Mouse (Mus musculus) cerebellum, postnatal 14 days (tissue): ENCODE measurements around the gene Natd1.
A peak's percentile ranks its signal among the peaks of the same experiment; 100 is the strongest.
"Not testable (repeated sequence)": the region's sequence is repeated elsewhere in the genome, so short reads cannot be mapped to it uniquely, and the experiment has no call there.

Experiments
- DNase-seq, 2 experiments: peaks; one replicate each; pipeline ENCODE4 v3.0.0; 2021; ENCODE audit warnings: mixed read lengths in 2 of 2

The Natd1 gene

DNA sequence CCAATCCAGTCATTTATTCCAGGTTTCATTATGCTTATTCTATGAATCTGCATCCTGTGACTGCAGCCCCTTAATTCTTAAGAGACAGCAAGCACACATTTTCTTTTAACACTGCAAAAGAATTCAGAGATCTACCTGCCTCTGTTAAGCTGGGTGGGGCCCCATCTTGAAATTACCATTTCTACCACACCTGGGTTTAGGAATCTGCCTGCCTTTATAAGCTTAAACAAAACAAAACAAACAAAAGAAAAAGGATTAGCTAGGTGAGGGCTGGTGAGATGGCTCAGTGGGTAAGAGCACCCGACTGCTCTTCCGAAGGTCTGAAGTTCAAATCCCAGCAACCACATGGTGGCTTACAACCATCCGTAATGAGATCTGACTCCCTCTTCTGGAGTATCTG is 27.6 kb downstream of the Natd1 start:
- DNase-seq: not testable (repeated sequence)

DNA sequence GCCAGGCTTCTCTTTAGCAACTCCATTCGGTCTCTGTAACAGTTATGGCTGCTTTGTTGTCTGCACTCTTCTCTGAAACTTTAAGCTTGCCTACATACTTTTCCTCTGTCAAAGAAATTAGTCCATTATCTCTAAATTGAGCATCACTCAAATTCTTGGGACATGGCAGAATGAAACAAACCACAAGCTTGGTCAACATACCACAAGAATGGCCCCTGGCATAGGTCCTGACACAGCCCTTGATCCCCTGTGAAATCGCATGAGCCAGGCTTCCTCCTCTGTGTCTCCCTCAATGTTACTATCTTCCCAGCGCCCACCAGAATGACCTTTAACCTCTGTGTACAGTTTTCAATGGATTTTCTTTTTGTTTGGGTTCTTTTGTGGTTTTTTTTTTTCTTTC is 32.2 kb downstream of the Natd1 start:
- DNase-seq: no peak

DNA sequence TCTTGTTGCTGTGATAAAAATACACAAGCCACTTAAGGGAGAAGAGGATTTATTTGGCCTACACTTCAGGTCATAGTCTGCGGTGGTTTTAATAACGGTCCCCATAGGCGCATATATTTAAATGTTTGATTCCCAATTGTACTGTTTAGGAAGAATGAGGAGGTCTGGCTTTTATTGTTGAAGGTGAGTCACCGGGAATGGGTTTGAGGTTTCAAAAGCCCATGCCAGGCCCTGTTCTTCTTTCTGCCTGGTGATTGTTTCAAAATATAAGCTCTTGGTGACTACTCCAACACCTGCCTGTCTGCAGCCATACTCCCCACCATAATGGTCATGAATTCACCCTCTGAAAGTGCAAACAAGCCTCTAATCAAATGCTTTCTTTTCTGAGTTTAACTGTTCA is 34.0 kb downstream of the Natd1 start:
- no peak for DNase-seq

DNA sequence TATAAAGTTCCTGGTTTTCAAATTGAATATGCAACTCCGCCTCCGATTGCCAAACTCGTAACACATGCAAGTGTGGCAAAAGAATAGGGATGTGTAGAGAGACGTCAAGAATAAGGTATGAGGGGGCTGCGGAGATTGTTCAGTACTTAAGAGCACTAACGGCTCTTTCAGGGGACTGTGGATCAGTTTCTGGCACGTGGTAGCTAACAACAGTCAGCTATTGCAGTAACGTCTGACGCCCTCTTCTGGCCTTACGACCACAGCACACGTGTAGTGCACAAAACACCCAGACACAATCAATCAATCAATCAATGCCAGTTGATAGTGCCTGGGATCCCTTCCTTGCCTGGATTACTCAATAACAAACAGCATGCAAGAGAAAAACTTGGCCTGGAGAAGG is 35.1 kb downstream of the Natd1 start:
- DNase-seq: peak; percentile 61 to 74

DNA sequence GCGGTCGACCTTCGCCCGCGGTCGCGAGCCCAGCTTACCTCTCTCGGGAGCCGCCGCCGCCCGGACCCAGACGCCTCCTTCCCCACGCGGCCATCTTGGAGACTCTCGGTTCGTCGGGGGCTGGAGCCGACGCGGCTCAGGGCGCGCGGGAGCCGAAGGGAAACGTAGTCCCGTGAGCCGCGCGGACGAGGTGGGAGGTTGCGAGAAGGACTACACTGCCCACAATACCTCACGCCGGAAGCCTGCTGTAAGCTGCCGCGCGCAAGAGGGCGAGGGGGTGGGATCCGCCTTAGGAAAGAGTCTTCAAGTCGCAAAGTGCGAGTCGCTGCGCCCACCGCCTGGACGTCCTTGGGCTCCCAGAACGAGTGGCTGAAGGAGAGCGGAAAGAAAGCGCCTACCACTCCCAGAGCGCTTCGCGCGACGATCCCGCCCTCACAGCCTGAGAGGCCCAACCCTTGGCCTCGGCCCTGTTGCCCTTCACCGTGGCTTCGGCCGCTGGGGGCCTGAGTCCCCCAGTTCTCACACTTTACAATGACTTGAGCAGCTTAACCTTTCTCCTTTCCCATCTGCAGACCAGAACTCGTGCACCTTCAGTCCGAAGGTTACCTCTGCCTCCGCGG is 35.8 kb downstream of the Natd1 start, which contains the start of gene Tmem11:
Tmem11 (minus strand) TSS at position 598 of the 620 bp plus-strand sequence.
- DNase-seq: peak; percentile 94 to 95

DNA sequence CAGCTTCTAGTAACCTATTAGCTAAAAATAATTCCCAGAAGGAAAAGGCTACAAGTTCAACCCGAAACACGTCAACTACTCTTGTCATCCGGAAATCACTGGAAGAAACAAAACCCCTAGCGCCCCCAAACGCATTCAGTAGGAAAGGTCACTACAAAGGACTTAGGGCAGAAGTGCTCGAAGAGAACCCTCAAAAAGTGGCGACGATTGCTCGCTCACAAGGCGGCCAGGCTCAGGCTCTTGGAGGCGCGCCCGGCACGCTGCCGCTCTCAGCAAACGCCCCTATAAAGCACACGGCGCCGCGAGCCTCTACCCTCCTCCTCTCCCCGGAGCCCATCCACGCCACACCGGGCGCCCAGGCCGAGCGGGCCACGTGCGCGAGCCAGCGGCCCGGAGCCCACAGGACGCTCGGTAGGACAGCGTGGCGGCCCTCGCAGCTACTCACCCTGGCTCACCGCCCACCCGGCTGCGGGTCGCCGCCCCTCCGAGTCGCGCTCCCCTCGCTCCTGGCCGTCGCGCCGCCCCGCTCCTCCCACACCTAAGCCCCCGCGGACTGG is 36.4 kb downstream of the Natd1 start:
- peak in 1 of 2 experiments; percentile 72 for DNase-seq

DNA sequence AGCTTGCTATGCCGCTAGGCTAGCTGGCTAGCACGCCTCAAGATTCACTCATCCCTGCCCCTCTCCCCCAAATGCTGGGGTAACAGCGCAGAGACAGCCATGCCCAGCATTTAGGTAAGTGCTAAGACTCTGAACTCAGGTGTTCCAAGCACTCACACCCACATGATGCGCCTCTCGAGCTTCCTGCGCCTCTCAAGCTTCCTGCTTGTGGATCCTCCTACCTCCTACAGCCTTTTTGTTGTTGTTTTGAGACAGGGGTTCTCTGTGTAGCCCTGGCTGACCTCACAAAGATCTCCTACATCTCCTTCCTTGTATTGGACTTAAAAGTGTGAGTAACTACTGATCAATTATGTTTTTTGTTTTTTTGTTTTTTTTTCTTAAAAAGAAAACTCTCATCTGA is 41.4 kb downstream of the Natd1 start:
- DNase-seq: no peak

DNA sequence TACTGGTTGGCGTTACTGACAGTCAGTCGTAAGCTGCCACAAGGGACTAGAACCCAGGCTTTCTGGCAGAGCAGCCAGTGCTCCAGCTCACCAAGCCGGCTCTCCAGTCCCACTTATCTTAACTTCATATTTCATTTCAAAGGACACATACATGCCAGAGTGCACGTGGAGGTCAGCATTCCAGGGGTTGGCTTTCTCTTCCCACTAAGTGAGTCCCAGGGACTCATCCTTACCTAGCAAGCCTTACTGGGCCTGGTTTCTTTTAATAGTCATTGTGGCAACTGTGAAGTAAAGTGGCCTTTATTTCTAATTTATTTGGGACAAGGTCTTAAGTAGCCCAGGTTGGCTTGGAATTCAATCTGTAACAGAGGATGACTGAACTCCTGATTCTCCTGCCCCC is 43.1 kb downstream of the Natd1 start:
- DNase-seq: no peak

DNA sequence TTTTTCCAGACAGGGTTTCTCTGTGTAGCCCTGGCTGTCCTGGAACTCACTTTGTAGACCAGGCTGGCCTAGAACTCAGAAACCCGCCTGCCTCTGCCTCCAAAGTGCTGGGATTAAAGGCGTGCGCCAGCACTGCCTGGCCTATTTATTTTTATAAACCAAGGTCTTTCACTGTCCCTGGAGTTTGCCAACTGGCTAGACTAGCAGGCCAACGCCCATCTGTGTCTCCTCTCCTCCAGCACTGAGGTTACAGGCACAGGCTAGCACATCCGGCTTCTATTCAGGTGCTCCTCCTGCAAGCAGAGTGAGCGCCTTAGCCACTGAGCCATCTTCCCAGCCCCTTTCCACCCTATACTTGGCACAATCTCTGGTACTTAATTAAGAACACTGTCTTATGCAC is 45.1 kb downstream of the Natd1 start:
- not testable (repeated sequence) for DNase-seq

DNA sequence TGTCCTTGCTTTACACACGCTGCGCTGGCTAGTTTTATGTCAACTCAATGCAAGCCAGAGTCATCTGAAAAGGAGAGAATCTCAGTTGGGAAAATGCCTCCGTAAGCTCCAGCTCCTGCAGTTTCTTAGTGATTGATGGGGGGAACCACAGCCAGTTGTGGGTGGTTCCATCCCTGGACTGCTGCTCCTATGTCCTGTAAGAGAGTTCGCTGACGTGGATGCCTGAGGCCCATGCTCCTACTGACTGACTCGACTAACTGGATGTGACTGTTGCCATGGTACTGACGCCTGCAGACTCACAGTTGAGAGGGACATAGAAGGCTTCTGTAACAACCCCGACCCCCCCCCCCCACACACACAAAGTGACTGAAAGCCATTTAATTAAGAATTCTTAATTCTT is 46.6 kb downstream of the Natd1 start:
- no peak for DNase-seq

DNA sequence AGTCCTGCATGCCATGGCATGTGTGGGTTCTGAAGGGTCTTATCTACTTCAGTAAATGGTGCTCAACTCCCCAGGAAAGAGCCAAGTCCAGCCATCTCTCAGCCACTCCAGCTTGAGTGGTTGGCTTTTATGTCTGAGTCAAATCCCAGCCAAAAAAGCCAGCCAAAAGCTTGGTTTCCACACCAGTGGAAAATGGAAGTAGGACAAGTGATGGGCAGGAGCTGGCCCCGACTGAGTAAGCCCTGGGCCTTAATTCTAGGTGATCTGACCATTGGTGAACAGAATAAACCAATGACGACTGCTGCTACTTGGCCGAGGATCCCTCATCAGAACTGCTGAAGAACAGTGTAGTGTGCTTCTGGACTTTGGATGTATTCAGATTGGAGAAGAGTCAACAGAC is 47.1 kb downstream of the Natd1 start:
- peak; percentile 63 to 68 for DNase-seq

DNA sequence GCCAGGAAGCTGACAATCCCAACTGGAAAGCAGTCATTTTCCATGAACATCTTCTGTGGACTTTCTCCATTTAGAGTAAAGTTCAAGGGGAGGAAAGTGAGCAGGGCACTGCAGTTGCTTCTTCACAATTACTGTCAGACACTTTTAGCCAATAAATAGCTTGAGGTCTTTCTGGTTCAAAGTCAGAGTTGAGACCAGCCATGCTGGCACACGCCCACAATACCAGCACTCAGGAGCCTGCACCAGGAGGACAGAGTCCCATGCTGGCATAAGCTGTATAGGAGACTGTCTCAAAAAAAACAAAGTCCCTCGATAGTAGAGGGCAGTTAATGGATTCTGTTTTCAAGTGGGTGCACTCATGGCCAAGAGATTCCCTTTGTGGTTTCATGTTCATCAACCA is 48.5 kb downstream of the Natd1 start:
- DNase-seq: no peak

DNA sequence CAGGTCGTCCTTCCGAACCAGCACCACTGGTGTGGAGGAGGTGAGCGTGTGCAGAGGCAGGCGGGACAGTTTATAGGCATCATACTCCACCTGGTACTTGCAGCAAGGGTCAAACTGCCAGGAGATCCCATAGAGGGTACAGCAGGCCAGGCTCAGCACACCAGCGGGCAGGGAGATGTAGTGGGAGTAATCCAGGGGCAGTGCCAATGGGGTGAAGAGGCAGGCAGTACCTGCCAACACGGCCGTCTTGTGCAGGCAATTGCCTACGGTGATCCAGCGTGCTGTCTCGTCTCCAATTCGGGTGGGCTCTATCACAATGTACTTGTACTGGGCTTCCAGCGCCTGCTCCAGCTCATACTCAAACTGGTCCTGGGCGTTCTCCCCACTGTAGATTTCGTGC is 49.6 kb downstream of the Natd1 start:
- no peak for DNase-seq

DNA sequence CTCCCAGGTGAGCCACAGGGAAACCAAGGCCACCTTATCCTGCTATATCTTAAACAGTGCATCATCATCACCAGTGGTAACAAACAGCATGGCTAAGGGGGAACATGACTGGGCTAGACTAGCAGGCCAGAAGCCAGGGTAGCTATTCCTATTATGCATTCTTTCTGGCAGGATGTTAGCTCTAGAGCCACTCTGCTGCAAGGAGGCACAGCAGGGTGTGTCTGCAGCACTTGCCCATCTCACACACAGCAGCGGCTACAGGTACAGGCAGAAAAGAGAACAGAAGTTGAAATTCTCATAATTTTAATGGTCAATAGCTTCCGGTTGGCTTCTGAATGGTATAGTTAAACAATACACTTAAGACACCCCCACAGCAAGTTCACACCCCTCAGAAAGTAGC is 50.4 kb downstream of the Natd1 start:
- DNase-seq: peak in 1 of 2 experiments; percentile 45

DNA sequence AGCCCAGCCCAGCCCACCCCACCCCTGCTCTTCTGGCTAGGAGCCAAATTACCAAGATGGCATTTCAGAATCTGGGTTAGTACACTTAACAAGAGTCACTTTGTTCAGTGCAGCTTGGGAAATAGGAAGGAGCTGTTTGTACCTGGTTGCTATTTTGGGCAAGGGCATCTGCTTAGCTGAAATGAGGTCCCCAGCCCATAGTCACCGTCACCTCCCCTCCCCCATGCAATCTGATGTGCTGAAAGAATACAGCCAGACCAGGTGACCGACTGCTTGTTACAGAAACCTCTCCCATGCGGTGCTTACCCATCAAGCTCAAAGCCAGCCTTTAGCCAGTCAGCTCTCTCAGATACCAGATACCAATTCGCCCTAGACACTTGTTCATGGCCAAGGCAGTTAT is 51.4 kb downstream of the Natd1 start:
- DNase-seq: peak; percentile 45 to 71

DNA sequence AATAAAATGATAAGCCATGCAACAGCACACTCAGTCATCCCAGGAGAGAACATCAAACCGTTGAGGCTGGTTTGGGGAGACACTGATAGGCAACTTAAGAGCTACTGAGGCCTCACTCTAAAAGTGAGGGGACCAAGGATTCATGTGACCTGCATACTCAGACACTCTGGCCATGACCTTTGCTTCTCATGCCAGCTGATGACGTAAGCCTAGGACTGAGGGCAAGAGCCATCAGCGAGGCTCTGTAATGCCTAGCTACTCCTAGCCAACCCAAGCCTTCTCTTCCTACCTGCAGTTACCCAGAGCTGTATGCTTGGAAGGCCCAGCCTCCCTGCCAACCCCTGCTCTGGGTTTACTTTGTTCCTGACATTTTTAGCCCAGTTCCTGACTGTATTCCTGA is 52.6 kb downstream of the Natd1 start:
- DNase-seq: no peak

DNA sequence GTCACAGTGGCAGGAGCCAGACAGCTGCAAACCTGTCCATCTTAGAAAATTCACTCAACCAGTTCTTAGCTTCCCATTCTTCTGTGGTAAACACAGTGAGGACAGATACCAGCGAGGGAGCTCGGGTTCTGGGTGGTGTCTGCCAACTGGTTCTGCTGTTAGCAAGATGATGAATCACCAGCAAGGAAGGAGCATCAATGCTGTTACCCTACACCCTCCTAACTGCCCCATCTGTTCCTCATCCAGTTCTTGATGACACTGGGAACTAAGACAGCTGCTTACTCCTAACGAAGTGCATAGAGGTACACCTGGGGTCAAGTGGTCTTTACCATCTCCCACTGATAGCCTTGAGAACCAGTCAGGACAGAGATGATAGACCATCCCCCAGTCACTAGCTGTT is 58.0 kb downstream of the Natd1 start:
- DNase-seq: no peak
